Mouse (Mus musculus) forebrain, embryonic 13.5 days (tissue): ENCODE data around the gene Adig. TPM values are rescaled to one million over a fixed set of nuclear protein-coding genes. Genes with fewer than 3 reads are reported as not detected.

Experiments used
- ATAC-seq: fragments of 200-750 bp; cut with Nextera tagmentation; 2 replicates; pipeline ENCODE4 v1.8.0; 2017
- H3K27ac ChIP-seq: fragments of 300-500 bp; sonication (generic); 2 replicates; pipeline ENCODE4 v1.5.1; 2015; ENCODE audit warnings: inconsistent platforms, mild to moderate bottlenecking, moderate library complexity
- H3K27me3 ChIP-seq: fragments of 300-500 bp; sonication (generic); 2 replicates; pipeline ENCODE4 v1.6.1; 2015; ENCODE audit warnings: mild to moderate bottlenecking, inconsistent platforms
- H3K36me3 ChIP-seq: fragments of 300-500 bp; sonication (generic); 2 replicates; pipeline ENCODE4 v1.6.1; 2015; ENCODE audit warnings: mild to moderate bottlenecking, inconsistent platforms; ENCODE audit not compliant: poor library complexity, severe bottlenecking
- H3K4me1 ChIP-seq: fragments of 300-500 bp; sonication (generic); 2 replicates; pipeline ENCODE4 v1.6.1; 2015; ENCODE audit warnings: inconsistent platforms
- H3K4me2 ChIP-seq: fragments of 300-500 bp; sonication (generic); 2 replicates; pipeline ENCODE4 v1.6.1; 2015; ENCODE audit warnings: inconsistent platforms, mild to moderate bottlenecking, moderate library complexity
- H3K4me3 ChIP-seq: fragments of 300-500 bp; sonication (generic); 2 replicates; pipeline ENCODE4 v1.5.1; 2015; ENCODE audit warnings: mild to moderate bottlenecking, inconsistent platforms
- H3K9ac ChIP-seq: fragments of 300-500 bp; sonication (generic); 2 replicates; pipeline ENCODE4 v1.6.1; 2015; ENCODE audit warnings: mild to moderate bottlenecking, inconsistent platforms
- H3K9me3 ChIP-seq: fragments of 300-500 bp; sonication (generic); replicated peaks from 2 replicates; pipeline ENCODE4 v1.6.1; 2016; ENCODE audit warnings: inconsistent platforms
- WGBS: fragments of 180-500 bp; shearing (Covaris S2); methylation state at CpG from one replicate; pipeline ENCODE4 v1.1.7; 2015; 5-methylcytosine and 5-hydroxymethylcytosine counted together
- polyA plus RNA-seq: library from polyadenylated mRNA; unstranded; fragments of >200 nt; fragmentation: Nextera tagmentation; extraction: Ambion mirVana; gene quantifications from 2 replicates; pipeline ENCODE4 v1.2.1, GENCODE M21; 2015

Gene Adig
- polyA plus RNA-seq, 1 experiment from 2014 or later: not detected

GRCm38 (mm10) chr2:158512528-158512927, 10.1 kb downstream of the Adig start, which contains the start of gene Arhgap40:
TSS of gene Arhgap40 (plus strand) at chr2:158512796.
- no peaks in the 10 kb centered on the region for H3K9me3 ChIP-seq
- no peak within 1 kb of the TSS for H3K4me3 ChIP-seq
- no peak for ATAC-seq

GRCm38 (mm10) chr2:158513821-158514336, 11.5 kb downstream of the Adig start:
- H3K4me3 ChIP-seq: no peak overlapping the region
- H3K9ac ChIP-seq: no peak overlapping the region
- H3K27me3 ChIP-seq: no peaks in the 10 kb centered on the region
- H3K4me2 ChIP-seq: no peak overlapping the region
- H3K4me1 ChIP-seq: no peaks in the 10 kb centered on the region
- H3K27ac ChIP-seq: no peak overlapping the region
- 71% methylated on average over 12 of the region's 12 CpGs for WGBS
- H3K9me3 ChIP-seq: no peaks in the 10 kb centered on the region
- no peak for ATAC-seq
- no peaks in the 10 kb centered on the region for H3K36me3 ChIP-seq

More at GRCm38 (mm10) chr2:158512528-158512927, 10.1 kb downstream of the Adig start, which contains the start of gene Arhgap40:
- no peaks in the 10 kb centered on the region for H3K4me1 ChIP-seq
- no peaks in the 10 kb centered on the region for H3K36me3 ChIP-seq
- no peak within 1 kb of the TSS for H3K27ac ChIP-seq
- WGBS: 90% methylated on average over 10 of the region's 10 CpGs
- H3K9ac ChIP-seq: no peak within 1 kb of the TSS
- no peak within 1 kb of the TSS for H3K4me2 ChIP-seq
- H3K27me3 ChIP-seq: no peaks in the 10 kb centered on the region

- Histone ChIP-seq H3K27ac (no peak overlapping the region), H3K4me1 (no peaks in the 10 kb centered on the region), H3K4me2 (no peak overlapping the region), H3K36me3 (no peaks in the 10 kb centered on the region), H3K27me3 (no peaks in the 10 kb centered on the region), H3K4me3 (no peak overlapping the region), H3K9ac (no peak overlapping the region), H3K9me3 (0 out of 2 replicates have a peak, but pooled peaks cover 2% of the 10 kb centered on the region)
- no peak for ATAC-seq
- 69% methylated on average over 6 of the region's 6 CpGs for WGBS
Observed at GRCm38 (mm10) chr2:158518583-158518982, 16.2 kb downstream of the Adig start.

GRCm38 (mm10) chr2:158519071-158519470, 16.7 kb downstream of the Adig start:
- Histone ChIP-seq H3K4me1 (no peaks in the 10 kb centered on the region), H3K27ac (no peak overlapping the region), H3K27me3 (no peaks in the 10 kb centered on the region), H3K9ac (no peak overlapping the region), H3K36me3 (no peaks in the 10 kb centered on the region), H3K4me2 (no peak overlapping the region), H3K9me3 (0 out of 2 replicates have a peak, but pooled peaks cover 2% of the 10 kb centered on the region), H3K4me3 (no peak overlapping the region)
- WGBS: 85% methylated on average over 11 of the region's 11 CpGs
- ATAC-seq: no peak

GRCm38 (mm10) chr2:158519800-158520199, 17.4 kb downstream of the Adig start:
- no peak overlapping the region for H3K9ac ChIP-seq
- no peaks in the 10 kb centered on the region for H3K27me3 ChIP-seq
- no peak for ATAC-seq
- no peaks in the 10 kb centered on the region for H3K36me3 ChIP-seq
- H3K4me2 ChIP-seq: no peak overlapping the region
- H3K4me3 ChIP-seq: no peak overlapping the region
- 0 out of 2 replicates have a peak, but pooled peaks cover 2% of the 10 kb centered on the region for H3K9me3 ChIP-seq
- no peak overlapping the region for H3K27ac ChIP-seq
- 80% methylated on average over 6 of the region's 6 CpGs for WGBS
- no peaks in the 10 kb centered on the region for H3K4me1 ChIP-seq

GRCm38 (mm10) chr2:158523060-158523459, 20.6 kb downstream of the Adig start:
- Histone ChIP-seq H3K4me1 (no peaks in the 10 kb centered on the region), H3K9ac (no peak overlapping the region), H3K36me3 (no peaks in the 10 kb centered on the region), H3K4me3 (no peak overlapping the region), H3K4me2 (no peak overlapping the region), H3K27ac (no peak overlapping the region), H3K9me3 (0 out of 2 replicates have a peak, but pooled peaks cover 2% of the 10 kb centered on the region), H3K27me3 (no peaks in the 10 kb centered on the region)
- 79% methylated on average over 8 of the region's 8 CpGs for WGBS
- no peak for ATAC-seq

- 83% methylated on average over 16 of the region's 16 CpGs for WGBS
- no peak overlapping the region for H3K9ac ChIP-seq
Observed at GRCm38 (mm10) chr2:158524129-158524860, 21.9 kb downstream of the Adig start.

GRCm38 (mm10) chr2:158534090-158534489, 31.7 kb downstream of the Adig start:
- Histone ChIP-seq H3K27me3 (no peaks in the 10 kb centered on the region), H3K36me3 (no peaks in the 10 kb centered on the region), H3K4me2 (no peak overlapping the region), H3K4me1 (no peaks in the 10 kb centered on the region), H3K9me3 (0 out of 2 replicates have a peak, but pooled peaks cover 5% of the 10 kb centered on the region), H3K9ac (no peak overlapping the region), H3K4me3 (no peak overlapping the region), H3K27ac (no peak overlapping the region)
- peak; percentile 75 for ATAC-seq
- WGBS: 5% methylated on average over 4 of the region's 4 CpGs

More at GRCm38 (mm10) chr2:158524129-158524860, 21.9 kb downstream of the Adig start:
- peak; percentile 74; the same call in 1 of the 2 replicates for ATAC-seq
- no peak overlapping the region for H3K4me3 ChIP-seq
- H3K36me3 ChIP-seq: no peaks in the 10 kb centered on the region
- H3K27ac ChIP-seq: peak overlapping the region; percentile 40; the same call in 1 of the 2 replicates
- H3K9me3 ChIP-seq: 0 out of 2 replicates have a peak, but pooled peaks cover 2% of the 10 kb centered on the region
- no peaks in the 10 kb centered on the region for H3K27me3 ChIP-seq
- no peaks in the 10 kb centered on the region for H3K4me1 ChIP-seq
- no peak overlapping the region for H3K4me2 ChIP-seq

GRCm38 (mm10) chr2:158534559-158534958, 32.1 kb downstream of the Adig start:
- Histone ChIP-seq H3K36me3 (no peaks in the 10 kb centered on the region), H3K27me3 (no peaks in the 10 kb centered on the region), H3K9ac (no peak overlapping the region), H3K4me1 (no peaks in the 10 kb centered on the region), H3K9me3 (0 out of 2 replicates have a peak, but pooled peaks cover 5% of the 10 kb centered on the region), H3K4me3 (no peak overlapping the region), H3K27ac (no peak overlapping the region), H3K4me2 (no peak overlapping the region)
- ATAC-seq: 0 out of 2 replicates have a peak, but pooled peaks have one; percentile 8
- 84% methylated on average over 8 of the region's 8 CpGs for WGBS

GRCm38 (mm10) chr2:158539433-158540305, 37.3 kb downstream of the Adig start:
- 51% methylated on average over 24 of the region's 24 CpGs for WGBS
- Histone ChIP-seq H3K4me3 (no peak overlapping the region), H3K9me3 (no peaks in the 10 kb centered on the region), H3K4me1 (no peaks in the 10 kb centered on the region), H3K27me3 (0 out of 2 replicates have a peak, but pooled peaks cover 2% of the 10 kb centered on the region), H3K9ac (0 out of 2 replicates have a peak overlapping the region, but pooled peaks have one; percentile 10), H3K4me2 (peak overlapping the region; percentile 50), H3K27ac (no peak overlapping the region), H3K36me3 (no peaks in the 10 kb centered on the region)
- ATAC-seq: 0 out of 2 replicates have a peak, but pooled peaks have one; percentile 59

- WGBS: 59% methylated on average over 4 of the region's 4 CpGs
- Histone ChIP-seq H3K27me3 (0 out of 2 replicates have a peak, but pooled peaks cover 2% of the 10 kb centered on the region), H3K27ac (no peak overlapping the region)
Observed at GRCm38 (mm10) chr2:158541286-158541685, 38.9 kb downstream of the Adig start.

More at GRCm38 (mm10) chr2:158541286-158541685, 38.9 kb downstream of the Adig start:
- H3K4me2 ChIP-seq: no peak overlapping the region
- no peaks in the 10 kb centered on the region for H3K4me1 ChIP-seq
- no peak overlapping the region for H3K9ac ChIP-seq
- H3K9me3 ChIP-seq: no peaks in the 10 kb centered on the region
- H3K36me3 ChIP-seq: no peaks in the 10 kb centered on the region
- no peak for ATAC-seq
- no peak overlapping the region for H3K4me3 ChIP-seq
